Mouse (Mus musculus) stomach, postnatal 0 days (tissue): ENCODE data around the gene Olfr1206. TPM values are rescaled to one million over a fixed set of nuclear protein-coding genes. Genes with fewer than 3 reads are reported as not detected.

Source experiments
- ATAC-seq: fragments of 200-750 bp; cut with Nextera tagmentation; 2 replicates; pipeline ENCODE4 v1.8.0; 2017; ENCODE audit not compliant: low FRiP score, low TSS enrichment
- DNase-seq: peaks from one replicate; pipeline ENCODE4 v3.0.0-alpha.2; 2016; ENCODE audit warnings: low spot score
- H3K27ac ChIP-seq: fragments of 300-500 bp; sonication (generic); replicated peaks from 2 replicates; pipeline ENCODE4 v1.5.1; 2014; ENCODE audit warnings: mild to moderate bottlenecking, control low read depth
- H3K27me3 ChIP-seq: fragments of 300-500 bp; sonication (generic); 2 replicates; pipeline ENCODE4 v1.6.1; 2014; ENCODE audit warnings: low read length; ENCODE audit not compliant: control insufficient read depth, insufficient read depth
- H3K36me3 ChIP-seq: fragments of 300-500 bp; sonication (generic); 2 replicates; pipeline ENCODE4 v1.6.1; 2014; ENCODE audit warnings: low read length, mixed read lengths; ENCODE audit not compliant: control insufficient read depth, insufficient read depth
- H3K4me1 ChIP-seq: fragments of 300-500 bp; sonication (generic); replicated peaks from 2 replicates; pipeline ENCODE4 v1.6.1; 2014; ENCODE audit warnings: antibody characterized with exemption; ENCODE audit not compliant: control insufficient read depth, insufficient read depth
- H3K4me2 ChIP-seq: fragments of 300-500 bp; sonication (generic); replicated peaks from 2 replicates; pipeline ENCODE4 v1.6.1; 2014; ENCODE audit warnings: low read depth, mild to moderate bottlenecking, control low read depth, moderate library complexity
- H3K4me3 ChIP-seq: fragments of 300-500 bp; sonication (generic); 2 replicates; pipeline ENCODE4 v1.5.1; 2014; ENCODE audit warnings: low read depth, low read length, control low read depth
- H3K9ac ChIP-seq: fragments of 300-500 bp; sonication (generic); 2 replicates; pipeline ENCODE4 v1.6.1; 2014; ENCODE audit warnings: mild to moderate bottlenecking, low read length, control low read depth, mixed read lengths
- H3K9me3 ChIP-seq: fragments of 300-500 bp; sonication (generic); 2 replicates; pipeline ENCODE4 v1.6.1; 2016; ENCODE audit warnings: low read length; ENCODE audit not compliant: control insufficient read depth
- CTCF ChIP-seq: IDR thresholded peaks from 2 replicates; pipeline ENCODE4 v1.5.1; 2016; ENCODE audit warnings: antibody characterized with exemption, low read depth, mild to moderate bottlenecking, moderate library complexity
- EP300 ChIP-seq: optimal IDR thresholded peaks from 2 replicates; pipeline ENCODE3; 2016; ENCODE audit warnings: antibody characterized with exemption
- WGBS: fragments of 180-500 bp; shearing (Covaris S2); extraction: QIAGEN DNeasy Blood & Tissue Kit; methylation state at CpG from one replicate; pipeline ENCODE4 v1.1.7; 2014; 5-methylcytosine and 5-hydroxymethylcytosine counted together
- polyA plus RNA-seq: library from polyadenylated mRNA; unstranded; fragments of >200 nt; fragmentation: Nextera tagmentation; extraction: Ambion mirVana; gene quantifications from 2 replicates; pipeline ENCODE4 v1.2.1, GENCODE M21; 2015

The Olfr1206 gene
- polyA plus RNA-seq, 1 experiment from 2014 or later = not detected

DNA sequence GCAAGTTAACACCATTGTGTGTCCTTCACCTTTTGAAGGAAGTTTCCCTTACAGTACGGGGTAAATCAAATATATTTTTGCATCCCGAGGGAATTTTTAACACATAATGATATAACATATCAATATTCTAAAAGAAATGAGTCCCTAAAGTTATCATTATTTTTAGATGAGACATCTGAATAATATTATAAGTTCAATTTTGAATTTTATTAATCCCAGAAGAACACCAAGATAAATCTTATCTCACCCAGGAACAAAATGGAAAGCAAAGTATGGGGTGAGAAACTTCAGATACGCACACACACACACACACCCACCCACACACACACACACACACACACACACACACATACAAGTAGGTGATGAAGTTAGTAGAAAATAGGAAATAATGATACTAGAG, 52.0 kb downstream of the Olfr1206 start, which contains the start of gene Olfr1209:
Gene Olfr1209 (minus strand): TSS at position 101 of the 400 bp plus-strand sequence.
- Histone ChIP-seq H3K36me3 (no peaks in the 10 kb centered on the region), H3K27me3 (no peaks in the 10 kb centered on the region), H3K9ac (no peak within 1 kb of the TSS), H3K9me3 (no peaks in the 10 kb centered on the region), H3K27ac (no peak within 1 kb of the TSS), H3K4me1 (no peaks in the 10 kb centered on the region), H3K4me3 (no peak within 1 kb of the TSS), H3K4me2 (no peak within 1 kb of the TSS)
- 83% methylated on average over 3 of the region's 3 CpGs for WGBS
- ATAC-seq (no peak), DNase-seq (no peak)
- TF ChIP-seq CTCF = no peak
- no peak for TF ChIP-seq EP300

Other genes with a start within 250 kb of the Olfr1206 start
- gene Olfr1191-ps1, start 222.7 kb upstream of the Olfr1206 start, polyA plus RNA-seq = not detected in 2 replicates
- 0.02 TPM in 1 of 2 replicates, not detected in the other for gene Olfr1192-ps1, start 214.7 kb upstream of the Olfr1206 start, polyA plus RNA-seq
- gene Olfr1193, start 187.6 kb upstream of the Olfr1206 start, polyA plus RNA-seq = not detected in 2 replicates
- 0.04 TPM in 1 of 2 replicates, not detected in the other for gene Olfr1195, start 174.0 kb upstream of the Olfr1206 start, polyA plus RNA-seq
- not detected in 2 replicates for gene Olfr1196, start 158.6 kb upstream of the Olfr1206 start, polyA plus RNA-seq
- gene Olfr1197, start 130.9 kb upstream of the Olfr1206 start, polyA plus RNA-seq = not detected in 2 replicates
- not detected in 2 replicates for gene Olfr1198, start 111.9 kb upstream of the Olfr1206 start, polyA plus RNA-seq
- gene Olfr1199, start 102.8 kb upstream of the Olfr1206 start, polyA plus RNA-seq = not detected in 2 replicates
- not detected in 2 replicates for gene Olfr1200, start 92.7 kb upstream of the Olfr1206 start, polyA plus RNA-seq
- not detected in 2 replicates for gene Olfr1201, start 70.2 kb upstream of the Olfr1206 start, polyA plus RNA-seq
- gene Olfr1202, start 48.7 kb upstream of the Olfr1206 start, polyA plus RNA-seq = 0.04 TPM in 1 of 2 replicates, not detected in the other
- 0.05 TPM in 1 of 2 replicates, not detected in the other for gene Olfr1205, start 33.5 kb upstream of the Olfr1206 start, polyA plus RNA-seq
- not detected in 2 replicates for gene Olfr1204, start 13.9 kb upstream of the Olfr1206 start, polyA plus RNA-seq
- not detected in 2 replicates for gene Olfr1208, start 39.1 kb downstream of the Olfr1206 start, polyA plus RNA-seq
- gene Olfr1209, start 51.9 kb downstream of the Olfr1206 start, polyA plus RNA-seq = not detected in 2 replicates
- gene Olfr1211, start 74.9 kb downstream of the Olfr1206 start, polyA plus RNA-seq = not detected in 2 replicates
- gene Olfr1212, start 90.7 kb downstream of the Olfr1206 start, polyA plus RNA-seq = not detected in 2 replicates
- not detected in 2 replicates for gene Gm13762, start 117.0 kb downstream of the Olfr1206 start, polyA plus RNA-seq
- gene Olfr1214, start 129.4 kb downstream of the Olfr1206 start, polyA plus RNA-seq = not detected in 2 replicates
- gene Olfr1215, start 143.7 kb downstream of the Olfr1206 start, polyA plus RNA-seq = not detected in 2 replicates
- gene Olfr1216, start 155.1 kb downstream of the Olfr1206 start, polyA plus RNA-seq = not detected in 2 replicates
- gene Olfr1217, start 168.8 kb downstream of the Olfr1206 start, polyA plus RNA-seq = not detected in 2 replicates
- not detected in 2 replicates for gene Olfr1218, start 198.0 kb downstream of the Olfr1206 start, polyA plus RNA-seq
- not detected in 2 replicates for gene Olfr1219, start 220.3 kb downstream of the Olfr1206 start, polyA plus RNA-seq
- not detected in 2 replicates for gene Olfr1220, start 243.6 kb downstream of the Olfr1206 start, polyA plus RNA-seq